Mouse (Mus musculus) megakaryocyte-erythroid progenitor cell, adult 5-6 weeks (primary cell): ENCODE results near the gene Spock1. TPM values are rescaled to one million over a fixed set of nuclear protein-coding genes. Genes with fewer than 3 reads are reported as not detected.

Experiments used
- ATAC-seq: replicated peaks from 2 replicates; pipeline ENCODE4 v1.8.0; 2016; ENCODE audit warnings: mild to moderate bottlenecking, inconsistent platforms; ENCODE audit not compliant: severe bottlenecking, poor library complexity, low FRiP score, low TSS enrichment
- total RNA-seq, 2 experiments: library from RNA; stranded (forward) in 1 of 2; stranded (reverse) in 1 of 2; fragments of 200-1000, 215-1000 nt in 1 of 2; fragments of >200 nt in 1 of 2; fragmentation: Nextera tagmentation in 1 of 2; gene quantifications; 2 replicates each; pipeline ENCODE4 v1.2.3; 2014 to 2017

The Spock1 gene
- total RNA-seq, 2 experiments from 2014 or later, result not detected

DNA sequence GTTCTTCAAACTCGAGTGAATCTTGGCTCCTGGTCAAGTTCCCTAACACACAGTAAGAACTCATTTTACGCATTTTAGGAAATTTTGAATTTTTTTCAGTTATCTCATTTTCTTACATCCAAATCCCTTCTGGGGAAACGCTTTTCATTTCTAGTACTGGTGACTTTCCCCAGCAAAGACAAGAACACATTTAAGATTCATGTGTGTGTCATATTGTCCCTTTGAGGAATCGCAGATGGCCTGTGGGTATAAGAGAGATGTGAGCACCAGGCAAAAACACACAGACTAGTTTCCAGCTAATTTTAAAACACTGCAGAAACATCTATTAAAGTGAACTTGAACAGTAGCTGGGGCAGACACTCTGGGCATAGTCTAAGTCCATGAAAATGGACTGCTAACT is 38.1 kb downstream of the Spock1 start:
- ATAC-seq, result no peak

DNA sequence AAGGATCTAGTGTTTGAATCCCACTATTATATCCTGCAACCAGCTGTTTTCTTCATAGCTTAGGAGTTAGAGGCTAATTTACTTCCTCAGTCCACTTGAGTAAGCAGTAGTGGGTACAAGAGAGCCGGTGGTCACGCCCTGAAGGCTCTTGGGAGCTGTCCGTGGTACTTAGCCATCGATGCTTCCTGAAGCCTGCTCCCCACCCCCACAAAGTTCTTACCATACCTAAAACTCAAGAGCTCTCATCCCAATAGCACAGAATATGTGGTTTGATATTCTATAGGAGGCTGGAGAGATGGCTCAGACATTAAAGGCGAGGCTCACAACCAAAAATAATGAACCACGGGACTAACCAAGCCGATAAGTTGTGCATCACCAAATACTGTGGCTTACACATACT is 40.5 kb downstream of the Spock1 start:
- no peak for ATAC-seq

DNA sequence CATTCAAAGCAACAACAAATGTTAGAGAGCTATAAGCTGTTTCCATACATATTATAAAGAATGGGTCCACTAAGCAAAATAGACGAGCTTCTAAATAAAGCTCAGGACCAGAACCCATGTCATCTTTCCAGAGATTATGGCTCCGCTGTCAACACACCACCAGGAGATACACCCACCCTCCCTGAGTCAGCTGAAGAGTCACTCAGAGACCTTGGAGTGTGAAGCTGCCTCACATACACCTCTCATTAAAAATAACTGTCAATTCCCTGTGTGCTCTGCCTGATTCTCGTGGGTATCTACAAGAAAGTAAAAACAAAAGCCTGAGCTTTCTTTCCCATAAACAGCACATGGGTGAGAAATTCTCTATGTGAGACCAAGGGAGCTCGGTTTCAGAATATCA is 43.1 kb downstream of the Spock1 start:
- no peak for ATAC-seq

DNA sequence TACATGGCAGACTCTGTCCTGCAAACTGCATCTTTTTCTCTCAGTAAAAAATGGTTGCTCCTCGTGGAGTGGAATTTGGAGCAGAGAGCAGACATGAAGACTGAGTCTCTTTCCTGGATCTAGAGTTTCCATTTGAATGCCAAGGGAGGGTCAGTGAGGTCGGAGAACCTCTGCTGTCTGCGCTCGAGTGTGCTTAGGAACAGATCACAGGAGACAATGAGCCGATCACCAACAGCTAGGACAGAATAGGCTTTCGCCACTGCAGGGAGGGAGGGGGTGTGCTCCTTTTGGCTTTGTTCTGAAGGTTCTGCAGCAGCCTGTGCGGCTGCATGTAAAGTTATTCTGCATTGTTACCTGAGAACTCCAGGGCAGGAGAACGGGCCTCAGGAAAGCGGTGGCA is 49.6 kb downstream of the Spock1 start:
- ATAC-seq, result no peak

DNA sequence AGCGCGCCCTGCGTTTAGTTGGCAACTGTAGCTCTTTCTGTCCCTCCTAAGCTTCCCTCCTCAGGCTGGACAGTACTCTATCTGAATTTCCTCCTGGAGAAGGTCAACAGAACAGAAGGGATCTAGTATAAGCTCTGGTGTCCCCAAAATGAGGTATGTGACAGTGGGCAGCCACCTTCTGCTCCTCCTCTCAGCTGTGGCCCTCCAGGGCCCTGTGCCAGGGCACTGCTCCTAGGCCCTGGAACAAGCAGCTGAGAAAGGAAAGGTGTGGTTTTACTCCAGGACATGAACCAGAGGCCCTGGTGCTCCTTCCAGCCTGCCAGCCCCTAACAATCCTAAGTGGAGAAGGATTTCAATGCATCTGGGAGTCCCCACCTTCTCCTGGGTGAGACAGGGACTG is 51.1 kb downstream of the Spock1 start:
- ATAC-seq, result no peak

DNA sequence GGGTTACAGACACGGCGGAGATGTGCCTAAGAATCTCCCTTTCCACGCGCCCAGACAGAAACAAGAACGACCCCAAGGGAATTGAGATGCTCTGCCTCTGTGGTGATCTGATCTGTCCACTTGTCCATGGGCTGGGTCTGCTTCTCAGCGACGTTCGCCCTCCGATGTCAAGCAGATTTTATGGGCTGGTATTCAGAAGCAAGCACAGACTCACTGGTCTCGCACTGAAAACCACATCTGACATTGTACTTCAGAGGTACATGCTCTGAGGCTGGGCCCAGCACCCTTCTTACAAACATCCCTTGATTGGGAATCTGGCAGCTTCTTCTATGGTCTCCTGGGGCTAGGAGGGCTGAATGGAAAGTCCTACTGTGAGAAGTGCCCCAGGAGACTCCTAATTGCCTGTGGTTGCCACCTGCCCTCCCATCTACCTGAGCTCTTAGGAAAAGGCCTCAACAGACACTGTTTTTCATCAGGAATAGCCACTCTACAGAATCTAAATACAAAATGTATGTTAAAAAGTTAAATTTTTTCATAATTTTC is 51.8 kb downstream of the Spock1 start:
- no peak for ATAC-seq

DNA sequence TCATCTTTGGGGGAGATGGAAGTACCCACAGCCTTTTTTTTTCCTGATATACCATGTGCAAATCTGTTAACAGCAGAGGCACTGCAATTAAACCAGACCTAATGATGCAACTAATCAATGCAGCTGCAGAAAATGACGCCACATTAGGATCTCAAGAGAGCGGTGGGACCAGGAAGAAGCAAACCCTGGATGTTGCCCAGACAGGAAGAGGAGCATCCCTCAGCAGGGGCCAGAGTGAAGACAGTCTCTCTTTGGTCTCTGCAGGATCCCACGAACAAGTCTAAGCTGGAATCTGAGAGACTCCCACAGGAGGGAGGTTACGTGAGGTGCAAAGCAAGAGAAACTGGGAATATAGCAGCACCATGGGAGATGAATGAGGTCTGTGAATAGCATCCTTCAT is 52.4 kb downstream of the Spock1 start:
- ATAC-seq, result no peak

DNA sequence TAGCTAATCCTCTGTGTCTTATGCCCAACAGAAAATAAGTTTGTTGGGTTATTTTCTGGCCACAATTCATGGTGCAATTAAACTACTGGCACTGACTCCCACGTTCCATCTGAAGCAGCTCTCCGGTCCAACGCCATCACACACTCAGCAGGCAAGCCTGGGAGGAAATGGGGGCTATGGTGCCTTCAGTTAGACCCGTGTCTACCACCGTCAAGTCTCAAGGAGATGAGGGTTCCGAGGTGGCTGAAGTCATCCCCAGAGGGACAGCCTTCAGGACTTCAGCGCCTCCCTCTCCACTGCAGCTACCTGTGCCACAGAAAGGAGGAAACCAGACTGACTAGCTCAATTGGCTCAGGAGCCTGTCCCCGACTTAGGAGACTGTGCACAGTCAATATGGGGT is 53.7 kb downstream of the Spock1 start:
- ATAC-seq, result no peak

DNA sequence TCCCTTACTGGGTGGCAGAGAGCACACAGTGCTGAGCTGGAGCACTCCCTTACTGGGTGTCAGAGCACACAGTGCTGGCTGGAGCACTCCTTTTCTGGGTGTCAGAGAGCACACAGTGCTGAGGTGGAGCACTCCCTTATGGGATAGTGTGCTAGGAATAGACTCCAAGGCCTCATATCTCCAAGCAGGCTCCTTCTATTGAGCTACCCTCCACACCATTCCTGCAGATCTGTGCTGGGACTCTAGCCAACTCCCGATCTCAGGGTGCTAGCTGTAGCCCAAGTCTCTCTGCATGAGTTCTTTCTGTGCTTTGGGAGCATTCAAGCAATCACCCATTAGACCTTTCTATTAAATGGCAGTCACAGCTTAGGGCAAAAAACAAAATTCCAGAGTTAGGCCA is 54.5 kb downstream of the Spock1 start:
- no peak for ATAC-seq

DNA sequence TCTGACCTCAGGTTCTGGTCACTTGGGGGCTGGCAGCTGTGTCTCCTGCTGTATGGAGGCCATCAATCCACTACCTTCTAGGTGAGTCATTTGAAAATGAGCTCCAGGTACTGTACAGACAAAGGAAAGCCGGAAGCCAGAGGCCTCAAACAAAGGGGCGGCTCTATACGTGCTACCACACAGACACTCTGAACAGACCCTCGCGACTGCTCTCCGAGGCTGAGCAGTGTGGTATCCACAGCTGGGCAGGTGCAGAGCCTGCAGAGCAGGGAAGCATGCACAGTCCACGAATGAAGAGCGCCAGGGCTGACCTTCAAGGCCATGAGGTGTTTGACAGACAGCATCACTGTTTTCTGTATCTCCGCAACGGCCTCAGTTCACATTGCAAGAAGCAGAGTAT is 55.0 kb downstream of the Spock1 start:
- ATAC-seq, result no peak

DNA sequence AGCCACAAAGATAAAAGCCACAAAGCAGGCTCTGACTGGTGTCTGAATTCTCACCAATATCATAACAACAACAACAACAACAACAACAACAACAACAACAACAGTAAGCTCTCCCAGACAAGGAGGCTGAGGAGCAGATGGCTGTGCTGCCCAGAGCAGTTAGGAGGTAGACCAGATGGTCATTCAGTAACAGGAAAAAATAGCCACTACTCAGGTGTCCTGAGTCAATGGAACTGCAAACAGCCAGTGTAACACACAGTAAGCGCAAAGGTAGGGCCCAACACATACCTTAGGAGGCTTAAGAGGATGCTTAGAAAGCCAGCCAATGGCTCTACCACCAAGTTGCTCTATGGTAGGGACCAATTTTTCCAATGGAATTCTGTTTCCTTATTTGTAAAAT is 59.2 kb downstream of the Spock1 start:
- ATAC-seq, result no peak

DNA sequence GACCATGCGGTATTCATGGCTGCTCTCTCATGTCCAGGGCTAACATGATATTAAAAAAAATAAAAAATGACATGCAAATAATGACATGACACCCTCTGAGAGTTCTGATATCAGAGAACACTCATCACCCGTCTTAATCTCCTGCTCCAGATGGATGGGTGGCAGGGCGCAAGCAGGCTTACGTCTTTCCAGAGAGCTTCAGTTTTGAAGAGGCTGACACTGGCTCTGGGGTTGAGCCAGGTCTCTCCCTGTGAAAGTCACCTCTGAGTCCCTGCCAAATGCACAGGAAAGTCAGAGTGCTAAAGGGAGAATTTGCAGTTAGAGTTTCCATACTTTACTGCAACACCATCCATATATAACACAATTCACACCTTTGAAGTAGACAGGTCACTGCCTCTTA is 61.0 kb downstream of the Spock1 start:
- no peak for ATAC-seq

DNA sequence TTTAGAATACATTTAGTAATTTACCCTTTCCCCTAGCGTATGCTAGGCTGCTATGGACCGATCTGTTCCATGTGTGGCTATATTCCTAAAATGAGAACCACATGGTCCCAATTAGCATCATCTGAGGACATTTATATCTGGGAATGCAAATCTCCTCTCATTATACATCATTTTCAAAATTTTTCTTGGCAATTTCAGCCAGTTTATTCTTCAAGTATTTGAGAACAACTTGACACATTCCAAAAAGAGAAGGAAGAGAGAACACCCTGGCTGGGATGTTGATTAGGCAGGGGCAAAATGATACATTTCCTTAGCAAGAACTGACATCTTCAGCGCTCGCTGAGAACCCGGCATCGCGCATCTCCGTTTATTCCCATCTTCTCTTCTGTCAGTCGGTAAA is 61.7 kb downstream of the Spock1 start:
- ATAC-seq, result no peak

DNA sequence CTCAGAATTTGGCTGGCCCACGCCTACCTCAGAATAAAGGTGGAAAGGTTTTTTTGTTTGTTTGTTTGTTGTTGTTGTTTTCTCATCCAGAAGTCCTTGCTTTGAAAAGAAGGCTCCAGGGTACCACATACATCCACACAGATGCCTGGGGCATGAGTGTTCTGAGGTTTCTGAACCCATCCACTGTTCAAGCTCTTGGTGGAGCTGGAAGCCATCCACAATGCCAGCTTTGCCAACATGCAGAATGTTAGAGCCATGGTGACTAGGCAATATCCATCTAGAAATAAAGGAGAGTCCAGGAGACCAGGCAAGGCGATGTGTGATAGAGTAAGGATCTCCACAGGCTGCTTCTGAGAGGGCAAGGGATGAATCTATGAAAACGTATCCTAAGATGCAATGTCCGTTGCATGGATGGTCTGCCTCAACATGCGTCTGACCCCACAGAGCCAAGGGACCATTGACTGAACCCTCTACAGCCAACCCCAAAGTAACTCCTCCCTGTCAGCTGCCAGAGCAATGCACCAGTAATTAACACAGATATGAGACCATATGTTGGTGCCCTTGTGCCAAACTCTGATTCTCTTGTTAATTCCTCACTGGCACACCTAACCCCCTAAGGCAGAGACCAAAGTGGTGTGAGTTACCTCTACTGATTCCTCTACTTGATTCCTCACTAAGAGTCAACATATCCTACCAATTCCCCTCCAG is 66.8 kb downstream of the Spock1 start:
- no peak for ATAC-seq

DNA sequence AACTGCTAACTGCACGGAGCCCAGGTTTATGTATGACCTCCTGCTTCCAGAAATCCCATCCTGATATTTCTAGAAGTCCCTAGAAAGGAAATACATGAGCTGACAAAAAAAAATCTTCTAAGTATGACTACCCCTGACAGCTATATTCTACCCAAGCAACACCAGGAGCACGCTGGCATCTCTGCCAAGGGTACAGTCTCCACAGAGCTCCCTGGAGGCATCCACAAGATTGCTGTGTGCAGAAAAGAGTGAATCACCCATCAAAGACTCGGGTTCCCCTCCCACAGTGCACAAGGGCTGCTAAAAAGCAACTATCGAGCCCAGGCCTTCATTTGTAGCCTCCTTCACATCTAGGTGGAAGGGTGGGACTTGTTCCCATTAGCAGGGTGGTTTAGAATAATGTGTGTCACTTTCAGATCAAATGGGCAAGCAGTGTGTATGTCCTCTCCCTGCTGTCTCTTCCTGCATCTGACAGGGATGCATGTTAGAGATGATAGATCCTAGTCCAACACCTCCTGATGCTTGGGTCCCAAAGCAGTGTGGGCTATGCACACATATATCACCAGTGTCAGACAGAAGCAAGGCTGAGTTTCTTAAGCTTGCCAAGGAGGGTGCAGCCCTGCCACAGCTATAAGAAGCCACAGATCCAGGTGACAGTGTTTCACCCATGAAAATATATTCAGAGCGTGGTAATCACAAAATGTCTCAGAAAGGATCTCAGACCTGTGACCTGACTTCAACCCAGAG is 70.3 kb downstream of the Spock1 start:
- ATAC-seq, result no peak

DNA sequence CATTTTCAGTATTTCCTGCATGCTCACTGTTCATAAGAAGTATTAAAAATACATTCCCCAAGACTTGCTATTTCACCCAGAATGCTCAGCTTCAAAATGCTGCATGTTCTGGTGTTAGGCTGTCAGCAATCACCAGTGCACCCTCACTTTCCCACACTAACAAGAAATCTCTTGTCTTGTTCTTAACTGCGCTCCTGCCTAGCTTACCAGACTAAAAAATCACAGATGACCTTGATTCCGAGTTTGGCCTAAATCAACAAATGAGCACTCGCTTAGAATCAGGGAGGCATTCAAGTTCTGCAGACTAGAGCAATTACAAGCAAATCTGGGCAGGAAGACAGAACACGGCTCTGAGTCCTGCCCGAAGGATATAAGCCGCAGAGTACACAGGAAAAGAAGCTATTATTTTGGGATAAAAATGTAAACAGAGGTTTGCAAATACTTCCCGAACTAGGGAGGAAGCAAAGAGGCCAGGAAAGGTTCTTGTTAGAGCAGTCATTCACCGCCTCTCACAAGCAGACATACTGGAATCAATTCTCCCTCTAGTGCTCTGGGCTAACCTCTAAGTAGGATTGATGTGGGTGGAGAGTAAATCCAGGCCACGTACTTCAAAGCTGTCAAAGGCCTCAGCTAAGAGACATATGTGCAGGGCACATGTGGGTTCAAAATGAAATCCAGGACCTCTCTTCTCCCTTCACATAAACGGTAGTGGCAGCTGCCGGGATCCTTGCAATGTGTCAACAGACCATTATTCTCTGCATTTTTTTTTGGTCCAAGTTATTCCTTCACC is 76.6 kb downstream of the Spock1 start:
- no peak for ATAC-seq

DNA sequence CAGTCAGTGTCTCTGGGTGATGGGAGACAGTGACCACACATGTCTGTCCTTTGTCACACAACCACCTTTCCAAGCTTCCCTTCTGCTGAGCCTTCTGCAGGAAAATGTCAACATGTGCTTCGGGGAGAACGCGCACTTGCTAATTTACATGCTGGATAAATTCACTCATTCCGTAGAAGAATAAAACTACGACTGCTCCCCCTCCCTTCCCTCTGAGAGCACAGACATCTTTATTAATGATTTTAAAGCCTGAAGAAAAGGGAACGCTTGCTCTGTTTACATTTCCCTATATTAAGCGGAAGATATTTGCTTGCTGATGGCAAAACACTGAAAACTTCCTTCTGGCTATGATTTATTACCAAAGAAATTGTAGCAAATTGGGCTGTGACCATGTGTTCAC is 77.2 kb downstream of the Spock1 start:
- no peak for ATAC-seq

DNA sequence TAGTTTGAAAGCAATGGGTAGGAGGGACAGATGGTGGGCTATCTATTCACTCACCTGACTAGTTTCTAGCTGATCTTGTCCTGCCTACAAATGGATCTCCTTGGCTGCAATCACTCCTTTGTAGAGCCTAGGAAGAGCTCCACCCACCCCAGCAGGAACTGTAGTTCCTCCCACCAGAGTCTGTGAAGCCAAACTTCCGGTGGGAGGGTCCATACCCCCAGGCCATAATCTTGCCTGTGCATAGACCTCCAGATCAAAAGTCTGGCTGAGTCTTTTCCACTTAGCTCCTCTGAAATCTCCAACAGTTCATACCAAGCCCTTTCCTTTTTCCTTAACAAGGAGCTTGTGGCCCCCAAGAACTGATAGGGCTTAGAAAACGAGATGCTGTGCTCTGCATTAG is 78.0 kb downstream of the Spock1 start:
- ATAC-seq, result no peak

DNA sequence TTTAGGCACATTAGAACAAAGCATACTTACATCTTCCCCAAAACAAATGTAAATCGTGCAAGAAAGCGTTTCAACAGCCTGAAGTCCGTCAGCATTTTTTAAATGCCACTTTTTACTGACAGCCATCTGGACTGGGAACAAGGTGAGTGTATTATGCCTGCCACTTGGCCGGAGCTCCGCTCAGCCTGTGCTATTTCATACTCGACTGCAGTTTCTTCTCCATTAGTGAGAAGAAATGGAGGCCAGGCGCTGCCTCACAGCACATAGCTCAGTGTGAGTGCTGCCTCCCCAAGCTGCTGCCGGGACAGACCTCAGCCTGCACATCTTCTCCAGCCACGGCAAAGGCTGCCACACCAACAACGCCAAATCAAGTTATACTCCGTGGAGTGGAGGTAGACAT is 91.9 kb downstream of the Spock1 start:
- ATAC-seq, result no peak

DNA sequence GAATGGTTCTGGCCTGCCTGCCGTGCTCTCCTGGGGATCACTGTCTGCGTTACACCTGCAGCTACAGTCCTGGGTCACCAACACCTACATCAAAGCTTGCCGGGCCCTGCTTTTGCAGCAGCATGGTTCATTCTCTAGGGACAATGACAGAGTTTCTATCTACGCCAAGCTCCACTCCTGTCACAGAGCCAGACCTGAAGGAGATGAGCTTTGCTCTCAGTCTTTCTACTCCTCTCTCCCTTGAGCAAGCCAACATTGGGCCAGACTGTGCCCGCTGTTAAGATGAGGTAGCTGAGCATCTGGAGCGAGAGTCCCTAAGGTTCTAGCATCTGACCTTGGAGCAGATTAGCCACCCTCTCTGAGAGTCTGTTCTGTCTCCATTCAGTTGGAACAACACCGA is 95.5 kb downstream of the Spock1 start:
- ATAC-seq, result no peak
